Mouse (Mus musculus): ENCODE results near the gene Cdk14. TPM values are rescaled to one million over a fixed set of nuclear protein-coding genes. Genes with fewer than 3 reads are reported as not detected.

The Cdk14 gene
- polyA plus RNA-seq, 1 experiment from 2014 or later, result 14.4 TPM

DNA sequence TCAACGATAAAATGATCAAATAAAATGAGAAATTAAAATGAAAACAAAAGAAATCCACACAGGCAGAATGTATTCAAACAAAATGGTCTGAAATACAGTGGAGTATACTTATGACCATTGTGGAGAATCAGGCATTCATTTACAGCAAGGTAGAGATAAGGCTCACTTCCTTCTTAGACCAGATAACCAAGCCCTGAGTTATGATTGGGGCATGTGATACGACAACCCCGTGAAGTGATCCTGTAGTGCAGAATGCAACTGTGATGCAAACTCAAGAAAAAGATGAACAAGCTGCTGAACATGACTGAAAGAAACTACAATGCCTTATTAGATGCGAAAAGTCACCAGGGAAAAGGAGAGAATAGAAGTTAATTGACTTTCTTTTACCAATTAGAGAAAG lies 295.5 kb downstream of the Cdk14 start:
- H3K27ac ChIP-seq (ENCODE audit: low read length), result no peak overlapping the region
- H3K4me2 ChIP-seq (ENCODE audit: low read depth, low read length), result no peak overlapping the region
- H3K9ac ChIP-seq (ENCODE audit: low read length), result no peak overlapping the region
- no peaks in the 10 kb centered on the region for H3K36me3 ChIP-seq (ENCODE audit: control insufficient read depth, insufficient read depth, low read length)
- H3K4me1 ChIP-seq (ENCODE audit: control insufficient read depth, insufficient read depth, low read length), result 0 out of 2 replicates have a peak, but pooled peaks cover 4% of the 10 kb centered on the region
- no peak for ATAC-seq (ENCODE audit: insufficient read depth, low FRiP score)
- H3K4me3 ChIP-seq (replicated peaks; ENCODE audit: low read length), result no peak overlapping the region
- H3K27me3 ChIP-seq (ENCODE audit: control insufficient read depth, insufficient read depth, low read length), result no peaks in the 10 kb centered on the region
- no peaks in the 10 kb centered on the region for H3K9me3 ChIP-seq (replicated peaks; ENCODE audit: control insufficient read depth, low read length)
- 88% methylated on average over 4 of the region's 4 CpGs for WGBS

DNA sequence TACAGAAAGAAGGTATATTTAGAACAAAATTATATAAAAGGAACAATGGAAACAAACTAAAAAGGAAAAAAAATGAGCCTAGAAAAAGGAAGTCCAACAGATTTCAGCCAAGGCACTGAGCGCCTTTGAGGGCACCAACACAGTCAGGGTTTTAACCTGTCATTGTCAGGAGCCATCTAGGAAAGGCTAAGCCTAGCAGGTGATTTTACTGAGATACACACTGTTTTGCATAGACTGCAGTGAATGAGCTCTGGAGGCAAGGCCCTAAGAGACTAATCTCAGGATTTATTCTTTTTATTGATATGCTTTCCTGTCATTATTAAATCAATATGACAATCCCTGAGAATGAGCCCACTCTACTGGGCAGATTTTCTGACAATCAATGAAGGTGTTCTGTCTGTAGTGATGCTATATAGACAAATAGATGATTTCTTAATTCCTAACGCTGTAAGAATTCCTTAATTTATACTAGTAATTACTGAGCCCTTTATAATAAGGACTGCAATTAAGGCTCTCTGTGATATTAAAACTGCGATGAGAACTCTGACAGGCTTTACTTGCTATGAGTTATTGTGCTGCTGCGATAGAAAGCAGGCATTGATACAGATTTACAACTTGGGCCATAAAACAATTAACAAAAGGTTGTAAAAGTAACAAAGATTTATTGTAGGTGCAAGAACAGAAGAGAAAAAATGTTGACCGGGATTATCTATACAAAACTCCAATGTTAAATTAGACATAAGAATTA lies 303.2 kb downstream of the Cdk14 start:
- no peak overlapping the region for H3K9ac ChIP-seq (ENCODE audit: low read length)
- no peak for ATAC-seq (ENCODE audit: insufficient read depth, low FRiP score)
- H3K36me3 ChIP-seq (ENCODE audit: control insufficient read depth, insufficient read depth, low read length), result no peaks in the 10 kb centered on the region
- no peaks in the 10 kb centered on the region for H3K9me3 ChIP-seq (replicated peaks; ENCODE audit: control insufficient read depth, low read length)
- 67% methylated on average over 5 of the region's 5 CpGs for WGBS
- H3K27me3 ChIP-seq (ENCODE audit: control insufficient read depth, insufficient read depth, low read length), result no peaks in the 10 kb centered on the region
- no peak overlapping the region for H3K27ac ChIP-seq (ENCODE audit: low read length)
- H3K4me1 ChIP-seq (ENCODE audit: control insufficient read depth, insufficient read depth, low read length), result no peaks in the 10 kb centered on the region
- H3K4me2 ChIP-seq (ENCODE audit: low read depth, low read length), result no peak overlapping the region
- no peak overlapping the region for H3K4me3 ChIP-seq (replicated peaks; ENCODE audit: low read length)

DNA sequence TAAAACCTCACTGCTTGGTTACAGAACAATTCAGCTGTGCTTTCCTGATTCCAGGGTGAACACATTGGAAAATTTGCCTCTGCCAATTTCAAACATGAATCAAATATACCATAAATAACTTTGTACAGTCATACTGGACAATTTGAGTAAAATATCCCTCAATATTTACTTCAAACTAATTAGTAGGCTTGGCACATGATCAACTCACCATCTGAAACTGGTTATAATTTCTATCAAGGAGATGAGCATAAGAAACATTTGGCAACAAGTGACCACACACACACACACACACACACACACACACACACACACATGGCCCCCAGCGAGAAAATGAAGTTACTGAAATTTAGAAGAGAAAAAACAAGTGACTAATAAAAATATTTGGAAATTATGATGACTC lies 304.6 kb downstream of the Cdk14 start:
- H3K36me3 ChIP-seq (ENCODE audit: control insufficient read depth, insufficient read depth, low read length), result no peaks in the 10 kb centered on the region
- no peaks in the 10 kb centered on the region for H3K27me3 ChIP-seq (ENCODE audit: control insufficient read depth, insufficient read depth, low read length)
- H3K4me1 ChIP-seq (ENCODE audit: control insufficient read depth, insufficient read depth, low read length), result no peaks in the 10 kb centered on the region
- H3K9me3 ChIP-seq (replicated peaks; ENCODE audit: control insufficient read depth, low read length), result no peaks in the 10 kb centered on the region
- no peak overlapping the region for H3K4me3 ChIP-seq (replicated peaks; ENCODE audit: low read length)
- no peak overlapping the region for H3K27ac ChIP-seq (ENCODE audit: low read length)
- ATAC-seq (ENCODE audit: insufficient read depth, low FRiP score), result no peak
- no peak overlapping the region for H3K4me2 ChIP-seq (ENCODE audit: low read depth, low read length)
- WGBS, result 57% methylated on average over 1 of the region's 1 CpGs
- H3K9ac ChIP-seq (ENCODE audit: low read length), result no peak overlapping the region

DNA sequence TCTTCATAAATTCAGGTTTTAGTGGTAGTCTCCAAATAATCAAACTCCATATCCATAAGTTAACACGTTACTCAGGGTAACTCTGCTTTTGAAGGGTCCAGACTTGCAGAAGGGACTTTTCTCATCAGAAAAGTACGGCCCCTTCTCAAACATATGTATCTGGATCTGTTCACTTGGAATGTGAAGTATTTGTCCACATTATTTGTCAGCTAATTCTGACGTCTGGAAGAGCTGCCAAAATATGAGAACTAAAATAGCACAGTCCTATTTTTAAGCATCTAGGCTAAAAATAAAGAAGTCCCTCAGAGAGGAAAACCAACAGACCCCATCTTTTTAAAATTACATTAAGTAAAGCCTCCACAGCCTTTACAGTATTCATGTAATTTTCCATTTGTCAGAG lies 310.5 kb downstream of the Cdk14 start:
- H3K9me3 ChIP-seq (replicated peaks; ENCODE audit: control insufficient read depth, low read length), result no peaks in the 10 kb centered on the region
- no peak overlapping the region for H3K27ac ChIP-seq (ENCODE audit: low read length)
- 19% methylated on average over 3 of the region's 3 CpGs for WGBS
- no peaks in the 10 kb centered on the region for H3K4me1 ChIP-seq (ENCODE audit: control insufficient read depth, insufficient read depth, low read length)
- H3K4me3 ChIP-seq (replicated peaks; ENCODE audit: low read length), result no peak overlapping the region
- no peak overlapping the region for H3K9ac ChIP-seq (ENCODE audit: low read length)
- no peak overlapping the region for H3K4me2 ChIP-seq (ENCODE audit: low read depth, low read length)
- H3K36me3 ChIP-seq (ENCODE audit: control insufficient read depth, insufficient read depth, low read length), result no peaks in the 10 kb centered on the region
- no peak for ATAC-seq (ENCODE audit: insufficient read depth, low FRiP score)
- H3K27me3 ChIP-seq (ENCODE audit: control insufficient read depth, insufficient read depth, low read length), result no peaks in the 10 kb centered on the region

DNA sequence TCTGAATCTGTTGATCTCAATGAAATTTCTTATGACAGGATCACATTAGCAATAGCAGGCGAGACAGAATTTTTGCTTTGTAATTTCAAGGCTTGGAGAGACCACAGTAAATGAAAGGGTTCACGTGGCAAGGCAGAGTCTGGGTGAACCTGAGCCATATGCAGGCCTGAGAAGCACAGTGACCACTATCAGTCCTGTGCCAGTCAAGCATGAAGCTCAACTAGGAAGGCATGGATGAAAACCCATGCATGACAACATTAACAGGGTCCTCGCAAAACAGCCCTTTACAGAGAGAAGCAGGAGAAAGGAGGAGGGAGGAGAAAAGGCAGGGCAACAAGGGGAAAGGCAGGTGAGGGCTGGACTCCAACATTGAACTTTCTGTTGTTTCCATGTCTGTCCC lies 311.1 kb downstream of the Cdk14 start:
- ATAC-seq (ENCODE audit: insufficient read depth, low FRiP score), result no peak
- WGBS, result 87% methylated on average over 3 of the region's 3 CpGs

DNA sequence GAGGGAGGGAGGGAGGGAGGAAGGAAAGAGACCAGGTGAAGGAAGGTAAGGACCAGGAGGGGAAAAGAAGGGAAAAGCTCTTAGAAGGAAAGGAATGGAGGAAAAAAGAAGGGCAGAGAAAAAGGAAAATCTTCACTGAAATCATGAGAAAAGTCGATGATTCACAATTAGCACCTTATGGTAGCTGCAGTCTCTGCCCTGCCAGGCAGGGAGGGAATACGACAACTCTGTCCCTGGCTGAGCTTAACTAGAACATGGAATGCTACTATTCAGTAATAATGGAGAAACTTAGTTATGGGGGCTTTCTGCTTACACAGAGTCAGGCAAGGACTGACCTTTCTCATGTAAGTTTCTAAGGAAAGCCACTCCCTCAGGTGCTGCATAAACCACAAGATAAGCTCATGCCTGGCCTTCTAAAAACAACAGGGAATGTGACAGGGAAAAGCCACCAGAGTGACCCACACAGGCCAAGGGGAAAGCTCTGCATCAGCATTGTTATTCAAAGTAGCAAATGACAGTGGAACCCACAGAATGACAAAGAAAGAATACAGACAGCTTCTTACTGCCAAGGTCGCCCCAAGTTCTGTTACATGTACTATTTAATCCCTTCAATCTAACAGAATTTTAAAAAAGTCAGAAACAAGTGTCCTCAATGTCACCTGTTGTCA lies 323.7 kb downstream of the Cdk14 start:
- Histone ChIP-seq H3K27me3 (ENCODE audit: control insufficient read depth, insufficient read depth, low read length) (no peaks in the 10 kb centered on the region), H3K4me2 (ENCODE audit: low read depth, low read length) (no peak overlapping the region), H3K36me3 (ENCODE audit: control insufficient read depth, insufficient read depth, low read length) (no peaks in the 10 kb centered on the region), H3K4me1 (ENCODE audit: control insufficient read depth, insufficient read depth, low read length) (no peaks in the 10 kb centered on the region), H3K9me3 (replicated peaks; ENCODE audit: control insufficient read depth, low read length) (no peaks in the 10 kb centered on the region), H3K27ac (ENCODE audit: low read length) (no peak overlapping the region), H3K9ac (ENCODE audit: low read length) (no peak overlapping the region), H3K4me3 (replicated peaks; ENCODE audit: low read length) (no peak overlapping the region)
- WGBS, result 72% methylated on average over 3 of the region's 3 CpGs
- no peak for ATAC-seq (ENCODE audit: insufficient read depth, low FRiP score)

More for the DNA sequence above, 311.1 kb downstream of the Cdk14 start:
- no peaks in the 10 kb centered on the region for H3K36me3 ChIP-seq (ENCODE audit: control insufficient read depth, insufficient read depth, low read length)
- H3K27ac ChIP-seq (ENCODE audit: low read length), result no peak overlapping the region
- H3K4me2 ChIP-seq (ENCODE audit: low read depth, low read length), result no peak overlapping the region
- no peaks in the 10 kb centered on the region for H3K27me3 ChIP-seq (ENCODE audit: control insufficient read depth, insufficient read depth, low read length)
- no peaks in the 10 kb centered on the region for H3K4me1 ChIP-seq (ENCODE audit: control insufficient read depth, insufficient read depth, low read length)
- H3K9me3 ChIP-seq (replicated peaks; ENCODE audit: control insufficient read depth, low read length), result no peaks in the 10 kb centered on the region
- H3K9ac ChIP-seq (ENCODE audit: low read length), result no peak overlapping the region
- H3K4me3 ChIP-seq (replicated peaks; ENCODE audit: low read length), result no peak overlapping the region

DNA sequence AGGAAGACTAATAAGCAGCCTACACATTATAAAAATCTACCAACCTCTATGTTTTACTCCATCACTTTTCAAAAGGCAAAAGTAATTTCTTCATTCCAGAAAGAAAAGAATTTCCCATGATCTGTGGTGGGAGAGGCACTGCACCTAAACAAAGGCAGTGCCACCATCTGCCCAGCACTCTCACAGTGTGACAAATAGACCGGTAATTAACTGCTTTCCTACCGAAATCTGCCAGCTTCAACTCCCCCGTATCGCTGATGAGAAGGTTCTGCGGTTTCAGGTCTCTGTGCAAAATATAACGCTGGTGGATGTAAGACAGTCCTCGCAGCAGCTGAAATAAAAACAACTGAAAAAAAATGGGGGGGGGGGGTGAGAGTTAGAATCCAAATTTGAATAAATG lies 327.4 kb downstream of the Cdk14 start:
- Histone ChIP-seq H3K27ac (ENCODE audit: low read length) (no peak overlapping the region), H3K36me3 (ENCODE audit: control insufficient read depth, insufficient read depth, low read length) (no peaks in the 10 kb centered on the region), H3K4me3 (replicated peaks; ENCODE audit: low read length) (no peak overlapping the region), H3K9me3 (replicated peaks; ENCODE audit: control insufficient read depth, low read length) (no peaks in the 10 kb centered on the region), H3K4me2 (ENCODE audit: low read depth, low read length) (no peak overlapping the region), H3K27me3 (ENCODE audit: control insufficient read depth, insufficient read depth, low read length) (no peaks in the 10 kb centered on the region), H3K4me1 (ENCODE audit: control insufficient read depth, insufficient read depth, low read length) (no peaks in the 10 kb centered on the region), H3K9ac (ENCODE audit: low read length) (no peak overlapping the region)
- no peak for ATAC-seq (ENCODE audit: insufficient read depth, low FRiP score)
- 90% methylated on average over 7 of the region's 7 CpGs for WGBS

DNA sequence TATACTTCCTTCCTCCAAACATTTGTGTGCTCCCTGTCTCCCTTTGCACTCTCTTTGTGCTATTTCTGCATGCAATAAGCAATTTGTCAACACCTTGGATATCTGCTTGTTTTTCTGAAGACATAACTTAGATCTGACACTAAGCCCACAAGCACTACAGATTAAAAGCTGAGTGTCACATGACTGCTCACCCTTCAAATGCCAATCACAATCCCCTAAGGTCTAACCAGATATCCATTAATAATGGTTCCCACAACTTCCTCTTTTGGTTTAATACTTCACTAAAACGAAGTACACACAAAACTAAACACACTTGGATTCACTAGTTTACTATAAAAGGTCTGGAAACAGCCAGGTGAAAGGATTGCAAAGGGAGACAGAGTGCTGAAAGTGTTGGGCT lies 348.6 kb downstream of the Cdk14 start:
- no peaks in the 10 kb centered on the region for H3K9me3 ChIP-seq (replicated peaks; ENCODE audit: control insufficient read depth, low read length)
- 63% methylated on average over 1 of the region's 1 CpGs for WGBS
- H3K9ac ChIP-seq (ENCODE audit: low read length), result no peak overlapping the region
- H3K36me3 ChIP-seq (ENCODE audit: control insufficient read depth, insufficient read depth, low read length), result no peaks in the 10 kb centered on the region
- H3K4me1 ChIP-seq (ENCODE audit: control insufficient read depth, insufficient read depth, low read length), result no peaks in the 10 kb centered on the region
- ATAC-seq (ENCODE audit: insufficient read depth, low FRiP score), result no peak
- H3K4me3 ChIP-seq (replicated peaks; ENCODE audit: low read length), result no peak overlapping the region
- H3K4me2 ChIP-seq (ENCODE audit: low read depth, low read length), result no peak overlapping the region
- no peak overlapping the region for H3K27ac ChIP-seq (ENCODE audit: low read length)
- no peaks in the 10 kb centered on the region for H3K27me3 ChIP-seq (ENCODE audit: control insufficient read depth, insufficient read depth, low read length)

DNA sequence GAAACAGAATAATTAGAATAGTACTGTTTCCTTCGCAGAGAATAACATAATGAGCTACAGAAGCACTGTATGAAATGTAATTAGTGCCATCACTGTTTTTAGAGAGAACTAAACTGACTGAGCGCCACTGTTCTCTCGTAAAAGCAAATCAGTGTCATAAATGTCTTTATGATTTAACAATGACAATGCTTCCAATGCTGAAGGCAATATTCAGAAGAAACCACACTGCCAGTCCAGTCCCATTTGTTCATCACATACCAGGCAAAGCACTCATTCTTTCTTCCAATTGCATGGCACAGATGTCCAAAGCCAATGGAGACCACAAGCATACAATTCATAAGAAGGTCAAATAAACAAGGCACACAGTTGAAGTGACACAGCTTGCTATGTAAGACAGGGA lies 355.4 kb downstream of the Cdk14 start:
- H3K9me3 ChIP-seq (replicated peaks; ENCODE audit: control insufficient read depth, low read length), result no peaks in the 10 kb centered on the region
- H3K4me3 ChIP-seq (replicated peaks; ENCODE audit: low read length), result no peak overlapping the region
- H3K27me3 ChIP-seq (ENCODE audit: control insufficient read depth, insufficient read depth, low read length), result no peaks in the 10 kb centered on the region
- H3K4me1 ChIP-seq (ENCODE audit: control insufficient read depth, insufficient read depth, low read length), result no peaks in the 10 kb centered on the region
- no peaks in the 10 kb centered on the region for H3K36me3 ChIP-seq (ENCODE audit: control insufficient read depth, insufficient read depth, low read length)
- no peak overlapping the region for H3K27ac ChIP-seq (ENCODE audit: low read length)
- no peak for ATAC-seq (ENCODE audit: insufficient read depth, low FRiP score)
- H3K9ac ChIP-seq (ENCODE audit: low read length), result no peak overlapping the region
- H3K4me2 ChIP-seq (ENCODE audit: low read depth, low read length), result no peak overlapping the region
- 80% methylated on average over 3 of the region's 3 CpGs for WGBS

Measured in stomach, embryonic 16.5 days (tissue).